Mouse (Mus musculus): ENCODE results near the gene Hoxa4. TPM values are rescaled to one million over a fixed set of nuclear protein-coding genes. Genes with fewer than 3 reads are reported as not detected.

Gene Hoxa4
- total RNA-seq, 2 experiments from 2014 or later = 4.1 to 4.9 TPM

DNA sequence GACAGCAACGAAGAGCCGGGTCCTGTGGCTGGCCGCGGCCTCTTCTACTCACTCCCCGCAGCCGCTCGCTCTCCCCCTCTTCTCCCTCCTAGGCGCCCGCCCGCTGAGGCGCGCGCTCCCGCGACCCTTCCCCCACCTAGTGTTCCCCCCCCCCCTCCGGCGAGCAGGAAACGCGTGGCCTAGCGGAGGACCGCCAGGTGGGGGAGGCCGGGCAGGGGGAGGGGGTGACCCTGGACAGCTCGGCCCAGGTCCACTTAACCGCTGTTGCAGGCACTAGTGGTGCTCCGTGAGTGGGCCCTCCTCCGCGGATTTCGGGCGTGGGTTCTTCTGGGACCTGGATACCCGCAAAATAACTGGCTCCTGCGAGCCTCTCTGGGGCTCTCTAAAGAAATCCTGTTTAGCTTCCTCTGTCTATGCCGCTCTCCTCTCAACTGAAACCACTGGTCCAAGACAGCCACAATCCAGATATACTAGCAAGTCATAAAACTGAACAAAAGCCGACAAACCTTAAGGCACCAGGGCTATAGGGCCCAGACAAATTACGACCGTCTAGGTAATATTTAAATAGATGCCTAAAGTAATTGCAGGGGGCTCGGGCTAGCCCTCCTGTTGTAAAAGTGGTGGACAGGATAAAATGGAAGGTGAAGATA lies 39.1 kb upstream of the Hoxa4 start, which contains the start of gene Hoxa9:
Gene Hoxa9, minus strand, starts transcription at position 574 of the 650 bp plus-strand sequence.
- intact Hi-C loops (cut with DNase I; ENCODE audit: low total_unique reads) = no loop called here
- DNase-seq = peak; percentile 61

DNA sequence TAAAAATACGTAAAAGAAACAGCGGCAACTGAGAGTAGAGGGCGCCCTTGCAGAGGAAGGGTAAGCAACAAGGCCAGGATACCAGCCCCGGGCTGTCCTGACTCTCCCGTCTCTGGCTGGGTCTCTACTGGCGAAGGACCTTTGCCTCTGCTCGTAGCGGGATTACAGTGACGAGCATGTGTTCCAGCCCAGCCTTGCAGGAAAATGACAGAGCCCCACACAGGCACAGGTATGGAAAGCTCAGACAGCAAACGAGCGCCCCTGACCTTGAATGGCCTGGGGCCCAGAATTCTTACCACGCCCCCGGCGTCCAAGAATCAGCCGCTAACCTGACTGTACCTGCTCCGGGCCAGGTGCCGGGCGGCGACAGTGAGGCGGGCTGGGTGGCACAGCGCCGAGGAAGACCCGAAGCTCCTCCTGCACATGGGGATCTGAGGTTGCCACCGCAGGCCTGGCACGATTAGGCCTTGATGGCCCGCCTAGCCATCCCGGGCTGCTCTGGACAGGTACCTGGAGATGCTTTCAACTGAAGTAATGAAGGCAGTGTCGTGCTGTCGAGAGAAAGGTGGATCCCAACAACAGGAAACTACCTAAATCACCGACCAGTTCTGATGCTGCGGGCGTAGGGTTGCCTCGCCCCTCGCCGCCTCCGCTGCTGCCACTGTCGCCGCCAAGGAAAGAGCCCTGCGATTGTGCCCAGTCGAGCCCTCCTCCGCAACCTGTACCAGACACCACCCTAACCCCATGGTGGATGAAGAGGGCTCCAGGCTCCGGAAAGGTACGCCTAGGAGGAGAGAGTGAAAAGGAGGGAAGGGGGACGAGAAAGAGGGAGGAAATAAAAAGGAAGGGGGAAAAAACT lies 38.2 kb upstream of the Hoxa4 start:
- intact Hi-C loops (cut with DNase I; ENCODE audit: low total_unique reads) = loop anchor here (5.0 kb wide), 1 partner anchor 1057 kb away; no protein-coding TSS in a partner anchor
- no peak for DNase-seq

DNA sequence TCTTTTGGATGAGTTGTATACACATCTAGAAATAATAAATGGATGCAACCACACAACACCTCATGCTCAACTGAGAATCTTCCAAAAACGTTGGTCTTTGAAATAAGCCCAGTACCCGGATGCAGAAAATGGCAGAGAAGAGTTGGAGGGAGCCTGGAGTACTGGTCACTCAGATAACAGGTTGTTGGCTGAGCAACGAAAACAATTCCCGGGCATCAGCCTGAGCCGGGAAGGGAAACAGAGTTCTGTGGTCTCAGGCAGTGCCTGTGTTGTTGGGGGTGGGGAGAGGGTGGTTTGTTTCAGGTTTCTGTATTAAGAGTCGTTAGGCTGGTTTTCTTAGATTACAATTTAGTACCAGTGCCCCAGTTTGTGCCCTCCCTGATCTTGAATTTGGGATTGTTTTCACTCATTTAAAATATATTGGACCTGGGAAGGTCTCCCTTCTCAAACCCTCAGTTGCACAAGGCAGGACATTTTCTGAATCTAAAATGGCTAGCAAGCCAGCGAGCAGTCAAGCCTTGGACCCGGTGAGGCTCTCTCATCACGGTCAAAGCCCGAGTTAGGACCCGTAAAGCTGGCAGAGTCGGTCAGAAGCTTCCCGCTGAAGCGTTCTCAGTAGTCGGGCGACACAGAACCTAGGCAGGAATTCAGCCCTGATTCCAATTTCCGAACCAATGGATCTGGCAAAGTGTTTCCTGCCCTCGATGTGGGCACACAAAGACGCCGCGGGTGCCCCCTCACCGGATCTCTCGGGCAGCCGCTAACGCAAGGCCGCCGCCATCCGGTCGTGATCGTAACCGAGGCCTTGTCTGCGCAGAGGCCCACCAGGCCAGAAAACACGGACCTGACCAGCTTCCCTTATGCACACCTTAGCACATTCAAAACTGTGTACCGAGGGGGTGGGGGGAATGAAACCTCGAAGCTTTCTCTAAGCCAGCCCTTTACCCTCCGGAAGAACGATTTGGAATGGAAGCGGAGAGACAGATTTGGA lies 37.2 kb upstream of the Hoxa4 start:
- DNase-seq = no peak
- intact Hi-C loops (cut with DNase I; ENCODE audit: low total_unique reads) = loop anchor here (5.0 kb wide), 1 partner anchor 1056 kb away; no protein-coding TSS in a partner anchor

DNA sequence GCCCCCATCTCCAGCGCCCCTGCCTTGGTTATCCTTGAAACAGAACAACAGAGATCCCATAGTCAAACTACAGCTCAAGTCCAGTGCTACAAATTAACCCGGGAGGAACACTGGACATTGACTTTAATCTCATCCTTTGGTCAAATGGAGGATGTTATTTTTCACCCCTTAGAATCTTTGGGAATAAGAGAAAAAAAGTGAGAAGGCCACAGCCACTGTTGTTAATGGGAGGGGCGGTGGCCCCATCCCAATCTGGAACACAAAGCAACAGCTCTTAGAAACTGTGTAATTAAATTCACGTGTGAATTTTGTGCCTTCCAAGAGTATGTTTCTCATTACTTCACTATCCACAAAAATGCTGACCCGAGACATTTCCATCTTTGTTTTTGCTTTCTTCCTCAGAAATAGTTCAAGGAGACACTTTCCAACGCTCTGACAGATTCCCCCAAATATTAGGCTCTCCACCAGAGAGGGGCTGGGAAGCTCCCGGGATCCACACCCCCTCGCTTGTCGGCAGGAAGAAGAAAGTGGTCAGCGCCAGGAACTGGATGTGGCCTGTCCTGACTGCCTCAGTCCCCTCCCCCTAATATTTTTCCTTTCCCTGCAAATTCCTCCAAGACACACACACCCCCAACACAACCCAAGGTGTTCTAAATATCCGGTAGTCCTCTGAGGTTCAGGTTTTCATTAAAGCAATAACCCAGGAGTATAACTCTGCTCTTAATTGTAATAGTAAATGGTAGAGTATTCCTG lies 36.1 kb upstream of the Hoxa4 start:
- DNase-seq = no peak
- intact Hi-C loops (cut with DNase I; ENCODE audit: low total_unique reads) = loop anchor here (5.0 kb wide), 1 partner anchor 1055 kb away; no protein-coding TSS in a partner anchor

DNA sequence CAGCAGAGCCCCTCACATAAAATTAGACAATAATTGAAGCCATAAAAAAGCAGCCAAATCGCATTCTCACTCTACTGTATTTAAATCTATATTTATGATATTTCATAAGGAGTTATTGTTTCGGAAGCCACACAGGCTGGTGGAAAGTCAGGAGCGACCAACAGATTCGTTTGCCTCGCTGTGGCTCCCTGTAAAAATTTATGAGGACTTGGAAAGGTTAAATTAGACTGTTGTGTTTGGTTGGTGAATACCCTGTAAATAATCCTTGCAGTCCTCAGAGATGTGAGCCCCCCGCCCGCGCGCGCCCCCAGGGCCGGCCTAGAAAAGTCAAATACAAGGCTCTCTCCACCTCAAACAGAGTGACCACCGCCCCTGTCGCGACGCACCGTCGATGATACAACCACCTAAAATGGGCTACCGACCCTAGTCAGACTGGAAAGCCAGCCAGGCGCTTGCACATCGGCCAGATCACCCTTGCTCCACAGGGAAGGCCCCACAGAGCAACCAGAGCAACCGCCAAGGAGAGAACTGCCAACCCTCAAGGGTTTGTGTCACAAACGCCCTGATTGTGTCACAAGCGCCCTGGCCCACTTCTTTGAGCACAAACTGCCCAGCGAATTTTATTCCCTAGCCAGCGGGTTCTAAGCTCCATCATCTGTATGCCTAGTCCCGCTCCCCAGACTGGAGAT lies 35.2 kb upstream of the Hoxa4 start:
- no peak for DNase-seq

DNA sequence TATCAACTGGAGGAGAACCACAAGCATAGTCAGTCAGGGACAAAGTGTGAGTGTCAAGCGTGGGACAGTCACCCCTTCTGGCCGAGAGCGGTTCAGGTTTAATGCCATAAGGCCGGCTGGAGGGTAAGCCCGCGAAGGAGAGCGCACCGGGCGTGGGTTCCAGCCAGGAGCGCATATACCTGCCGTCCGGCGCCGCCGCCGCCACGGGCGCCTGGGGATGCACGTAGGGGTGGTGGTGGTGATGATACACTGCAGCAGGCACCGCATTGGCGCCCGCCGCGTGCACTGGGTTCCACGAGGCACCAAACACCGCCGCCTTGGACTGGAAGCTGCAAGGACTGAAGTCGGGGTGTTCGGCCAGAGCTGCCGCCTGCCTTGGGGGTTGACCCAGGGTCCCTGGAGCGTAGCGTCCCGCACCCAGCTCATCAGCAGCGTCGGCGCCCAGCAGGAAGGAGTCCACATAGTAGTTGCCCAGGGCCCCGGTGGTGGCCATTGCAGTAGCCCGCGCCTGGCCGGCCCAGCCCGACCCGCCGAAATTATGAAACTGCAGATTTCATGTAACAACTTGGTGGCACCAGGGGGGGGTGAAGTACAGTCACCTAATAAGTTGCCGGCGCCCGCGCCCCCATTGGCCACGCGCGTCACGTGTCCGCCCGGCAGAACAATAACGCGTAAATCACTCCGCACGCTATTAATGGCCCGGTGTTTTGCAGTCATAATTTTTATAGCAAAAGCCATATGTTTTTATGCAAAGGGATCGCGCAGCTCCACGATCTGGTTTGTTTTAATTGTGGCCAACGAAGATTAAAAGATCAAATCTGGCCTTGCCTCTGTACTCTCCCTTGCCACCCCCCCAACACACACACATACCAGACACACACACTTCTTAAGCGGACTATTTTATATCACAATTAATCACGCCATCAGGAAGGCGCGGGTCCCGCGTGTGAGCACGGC lies 34.3 kb upstream of the Hoxa4 start:
- intact Hi-C loops (cut with DNase I; ENCODE audit: low total_unique reads) = loop anchor here (5.0 kb wide), 1 partner anchor 1054 kb away; no protein-coding TSS in a partner anchor
- DNase-seq = peak; percentile 90

More for the DNA sequence above, 35.2 kb upstream of the Hoxa4 start:
- intact Hi-C loops (cut with DNase I; ENCODE audit: low total_unique reads) = loop anchor here (5.0 kb wide), 1 partner anchor 1054 kb away; no protein-coding TSS in a partner anchor

DNA sequence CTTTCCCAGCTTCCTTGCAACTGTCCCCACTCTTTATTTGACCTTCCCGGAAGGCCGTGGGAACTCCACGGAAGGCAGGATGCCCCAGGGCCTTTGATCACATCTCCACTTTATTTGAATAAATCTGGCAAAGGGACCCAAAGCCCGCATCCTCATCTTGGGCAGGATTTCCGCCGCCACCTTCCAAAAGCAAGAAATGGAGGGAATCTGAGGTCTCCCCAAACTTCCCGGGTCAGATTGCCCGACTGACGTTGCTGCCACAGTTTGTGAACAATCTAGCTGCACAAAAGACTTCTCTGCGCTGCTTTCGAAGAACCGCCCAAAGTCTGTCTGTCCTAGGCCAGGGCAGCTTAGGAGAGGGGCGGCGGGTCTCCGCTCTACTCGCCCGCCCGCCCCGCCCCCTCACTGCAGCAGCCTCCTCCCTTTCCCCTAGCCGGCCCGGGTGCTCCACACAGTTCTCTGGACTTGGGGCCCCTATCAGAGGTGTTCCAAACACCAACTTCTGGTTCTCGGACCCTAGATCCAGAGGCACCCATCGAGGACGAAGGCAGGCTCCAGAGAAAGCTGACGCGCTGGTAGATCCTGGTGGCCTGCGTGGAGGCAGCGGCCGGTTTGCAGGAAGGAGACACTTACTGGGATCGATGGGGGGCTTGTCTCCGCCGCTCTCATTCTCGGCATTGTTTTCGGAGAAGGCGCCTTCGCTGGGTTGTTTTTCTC lies 33.5 kb upstream of the Hoxa4 start:
- intact Hi-C loops (cut with DNase I; ENCODE audit: low total_unique reads) = loop anchor here (5.0 kb wide), 2 partner anchors 638 to 1053 kb away; no protein-coding TSS in a partner anchor
- DNase-seq = no peak

DNA sequence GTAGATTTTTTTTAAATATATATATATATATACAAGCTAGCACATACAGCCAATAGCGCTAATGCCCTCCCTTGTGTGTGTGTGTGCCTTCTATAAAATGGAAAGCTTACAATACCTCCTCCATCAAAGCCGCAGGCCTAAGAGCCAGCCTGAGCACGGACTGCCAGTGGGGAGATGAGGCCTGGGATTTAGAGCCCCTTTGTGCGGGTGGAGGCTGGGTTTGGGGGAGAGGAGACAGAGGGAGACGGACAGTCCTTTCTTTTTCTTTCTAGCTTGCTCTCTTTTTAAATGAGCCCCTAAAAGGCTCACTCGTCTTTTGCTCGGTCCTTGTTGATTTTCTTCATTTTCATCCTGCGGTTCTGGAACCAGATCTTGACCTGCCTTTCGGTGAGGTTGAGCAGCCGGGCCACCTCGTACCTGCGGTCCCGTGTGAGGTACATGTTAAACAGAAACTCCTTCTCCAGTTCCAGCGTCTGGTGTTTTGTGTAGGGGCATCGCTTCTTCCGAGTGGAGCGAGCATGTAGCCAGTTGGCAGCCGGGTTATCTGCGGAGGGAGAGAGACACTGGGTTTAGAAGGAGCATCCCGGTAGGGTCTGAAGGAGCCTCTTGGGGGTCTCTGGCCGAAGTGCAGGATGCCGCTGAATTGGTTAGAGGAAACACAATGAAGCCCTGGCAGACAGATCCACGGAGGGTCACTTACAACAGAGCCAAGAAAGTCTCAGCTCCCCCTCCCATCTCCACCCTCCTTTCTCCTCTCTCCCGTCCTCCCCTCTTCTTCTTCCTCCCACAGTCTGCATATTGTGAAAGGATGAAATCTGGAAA lies 32.6 kb upstream of the Hoxa4 start:
- no peak for DNase-seq
- intact Hi-C loops (cut with DNase I; ENCODE audit: low total_unique reads) = loop anchor here (5.0 kb wide), 1 partner anchor 637 kb away; no protein-coding TSS in a partner anchor

DNA sequence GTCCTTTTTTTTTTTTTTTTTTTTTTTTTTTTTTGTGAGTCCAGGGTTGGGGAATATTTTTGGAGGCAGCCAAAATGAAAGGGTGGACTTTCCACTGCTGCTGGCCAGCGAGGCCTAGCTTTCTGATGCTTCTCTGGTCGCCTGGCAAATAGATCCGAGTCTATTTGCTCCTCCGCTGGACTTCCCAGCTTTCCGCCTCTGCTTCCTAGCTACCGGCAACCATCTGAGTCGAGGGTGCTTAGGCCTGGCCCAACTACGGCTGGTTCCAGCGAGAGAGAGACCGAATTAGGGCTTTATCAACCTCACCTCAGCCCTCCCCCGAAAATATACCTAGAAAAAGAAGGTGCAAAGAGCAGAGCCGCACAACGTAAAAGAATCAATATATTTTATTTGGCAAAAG lies 31.2 kb upstream of the Hoxa4 start:
- DNase-seq = no peak
- intact Hi-C loops (cut with DNase I; ENCODE audit: low total_unique reads) = loop anchor here (5.0 kb wide), 1 partner anchor 635 kb away; no protein-coding TSS in a partner anchor

DNA sequence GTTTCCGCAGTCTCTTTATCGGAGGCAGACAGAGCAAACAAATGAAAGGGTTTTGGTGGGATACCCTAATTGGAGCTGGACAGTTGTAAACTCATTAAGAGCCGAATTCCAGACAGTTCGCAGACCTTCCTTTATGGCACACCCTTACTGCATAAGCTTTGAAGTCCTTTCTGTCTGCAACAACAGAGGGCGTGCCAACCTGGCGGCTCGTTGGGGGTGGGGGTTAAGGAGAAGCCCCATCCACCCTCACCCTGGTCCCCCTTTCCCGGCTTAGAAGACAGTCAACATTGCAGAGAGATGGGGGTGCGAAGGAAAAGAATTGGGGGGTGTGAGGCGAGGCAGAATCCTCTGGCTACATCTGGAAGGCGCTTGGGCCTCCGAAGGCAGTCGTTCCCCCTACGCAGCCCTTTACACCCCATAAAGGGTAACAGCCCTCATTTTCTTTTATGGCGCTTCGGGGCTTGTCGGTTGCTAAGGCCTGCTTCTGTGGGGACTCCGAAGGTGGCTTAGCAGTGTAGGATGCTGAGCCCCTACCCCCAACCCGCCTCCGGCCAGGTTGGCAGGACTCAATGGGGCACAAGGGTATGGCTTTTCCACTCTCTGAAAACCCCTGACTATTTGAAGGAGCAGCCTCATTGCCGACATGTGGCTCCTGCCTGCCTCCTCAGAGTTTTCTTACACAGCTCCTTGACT lies 30.6 kb upstream of the Hoxa4 start:
- no peak for DNase-seq
- intact Hi-C loops (cut with DNase I; ENCODE audit: low total_unique reads) = loop anchor here (5.0 kb wide), 1 partner anchor 635 kb away; no protein-coding TSS in a partner anchor

DNA sequence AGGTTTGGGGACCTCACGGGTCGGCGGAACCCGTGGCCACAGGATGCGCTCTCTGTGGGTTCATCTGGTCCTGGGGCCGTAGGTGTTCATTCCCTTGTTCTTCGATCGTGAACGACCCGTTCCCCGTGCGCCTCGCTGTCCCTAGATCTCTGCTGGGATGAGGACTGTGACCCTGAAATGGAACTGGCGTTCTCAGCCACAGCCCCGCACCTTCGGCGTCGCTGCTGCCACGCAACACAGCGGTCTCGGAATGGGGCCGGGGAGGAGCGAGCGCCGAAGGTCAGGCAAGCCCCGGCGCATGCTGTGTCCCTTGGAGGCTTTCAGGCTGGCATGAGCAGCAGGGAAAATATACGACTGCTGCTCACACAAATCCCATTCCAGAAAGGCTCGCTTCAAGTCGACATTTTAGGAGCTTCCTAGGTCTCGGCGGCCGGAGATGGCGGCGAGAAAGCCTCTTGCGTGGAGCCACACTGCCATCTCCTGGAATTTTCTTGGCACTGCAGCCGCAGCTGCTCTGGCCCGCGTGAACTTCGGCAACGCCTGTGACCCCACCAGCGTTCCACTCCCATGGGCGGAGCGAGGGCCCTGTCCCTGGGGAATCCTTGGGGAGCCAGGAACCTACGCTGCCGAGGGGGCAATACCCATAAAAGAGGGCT lies 29.9 kb upstream of the Hoxa4 start, which contains the start of gene Hoxa7:
Gene Hoxa7, minus strand, starts transcription at position 518 of the 656 bp plus-strand sequence.
- intact Hi-C loops (cut with DNase I; ENCODE audit: low total_unique reads) = loop anchor here (5.0 kb wide), 1 partner anchor 634 kb away; no protein-coding TSS in a partner anchor
- peak; percentile 89 for DNase-seq

DNA sequence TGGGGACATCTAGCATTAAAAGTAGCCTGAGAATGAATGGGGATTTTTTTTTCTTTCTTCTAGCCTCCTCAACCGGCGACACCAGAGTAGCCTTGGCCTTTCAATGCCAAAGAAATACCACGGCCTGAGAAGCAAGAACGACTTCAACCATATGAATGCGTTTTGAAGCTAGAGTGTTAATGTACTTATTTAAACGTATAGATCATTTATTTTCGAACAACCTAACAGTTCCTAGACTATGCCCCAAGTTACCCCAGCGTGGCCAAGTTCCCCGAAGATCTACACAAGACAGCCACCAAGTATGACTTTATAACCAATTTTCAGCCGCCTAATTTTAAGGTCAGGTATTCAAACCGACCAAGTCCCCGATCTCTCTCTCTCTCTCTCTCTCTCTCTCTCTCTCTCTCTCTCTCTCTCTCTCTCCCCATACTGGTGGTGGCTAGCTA lies 29.3 kb upstream of the Hoxa4 start:
- intact Hi-C loops (cut with DNase I; ENCODE audit: low total_unique reads) = loop anchor here (1.0 to 5.0 kb wide), 2 partner anchors 50 to 634 kb away; no protein-coding TSS in a partner anchor
- DNase-seq = no peak

DNA sequence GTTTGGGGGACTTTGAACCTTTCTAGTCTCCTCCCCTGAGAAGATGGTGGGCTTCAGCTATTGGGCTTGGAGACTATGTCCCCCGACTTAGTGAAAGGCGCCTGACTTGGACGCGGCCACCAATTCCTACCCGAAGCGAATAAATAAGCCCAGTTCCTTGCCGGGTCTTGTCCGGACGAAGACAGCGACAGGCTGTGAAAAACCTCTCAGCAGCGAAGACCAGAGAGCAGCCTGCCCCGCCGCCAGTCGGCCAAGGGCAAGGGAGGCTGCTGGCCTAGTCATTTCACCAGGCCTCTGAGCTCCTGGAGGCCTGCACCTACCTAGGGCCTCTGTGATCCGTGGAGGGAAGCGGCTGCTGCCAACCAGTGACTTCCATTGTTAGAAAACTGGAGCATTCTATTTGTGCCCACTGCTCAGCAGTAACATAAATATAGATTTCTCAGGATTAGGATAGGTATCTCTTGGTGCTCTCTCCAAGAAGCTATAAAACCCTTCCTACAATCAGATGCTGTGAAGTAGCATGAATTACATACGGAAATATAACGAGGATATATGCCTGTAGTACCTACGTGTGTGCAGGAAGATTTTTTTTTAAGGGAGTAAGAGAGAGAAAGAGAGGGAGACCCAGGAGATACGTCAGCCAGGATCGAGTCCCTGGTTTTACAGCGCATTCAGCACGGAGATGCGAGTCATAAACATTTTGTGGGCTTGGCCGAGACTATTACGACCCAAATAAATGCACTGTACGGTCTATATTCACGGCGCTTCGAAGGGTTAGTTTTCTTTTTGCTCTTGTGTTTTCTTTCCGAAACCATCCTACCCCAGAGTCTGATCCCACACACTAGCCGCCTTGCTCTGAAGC lies 28.7 kb upstream of the Hoxa4 start:
- intact Hi-C loops (cut with DNase I; ENCODE audit: low total_unique reads) = loop anchor here (1.0 to 5.0 kb wide), 2 partner anchors 49 to 633 kb away; no protein-coding TSS in a partner anchor
- DNase-seq = no peak

Data from gastrocnemius, postnatal 14 days (tissue).